Mouse (Mus musculus): ENCODE measurements around the gene Adgrf5. TPM values are rescaled to one million over a fixed set of nuclear protein-coding genes. Genes with fewer than 3 reads are reported as not detected.
"Not testable (repeated sequence)": the region's sequence is repeated elsewhere in the genome, so short reads cannot be mapped to it uniquely, and the experiment has no call there.

Gene Adgrf5
- total RNA-seq, 2 experiments from 2014 or later = 207 to 259 TPM

GRCm38 (mm10) chr17:43434485-43434884, 74.2 kb downstream of the Adgrf5 start:
- no peak for DNase-seq (ENCODE audit: low spot score)
- intact Hi-C loops (cut with DNase I) = loop anchor here (2.0 kb wide), 1 partner anchor 22 kb away; no protein-coding TSS in a partner anchor

DNA sequence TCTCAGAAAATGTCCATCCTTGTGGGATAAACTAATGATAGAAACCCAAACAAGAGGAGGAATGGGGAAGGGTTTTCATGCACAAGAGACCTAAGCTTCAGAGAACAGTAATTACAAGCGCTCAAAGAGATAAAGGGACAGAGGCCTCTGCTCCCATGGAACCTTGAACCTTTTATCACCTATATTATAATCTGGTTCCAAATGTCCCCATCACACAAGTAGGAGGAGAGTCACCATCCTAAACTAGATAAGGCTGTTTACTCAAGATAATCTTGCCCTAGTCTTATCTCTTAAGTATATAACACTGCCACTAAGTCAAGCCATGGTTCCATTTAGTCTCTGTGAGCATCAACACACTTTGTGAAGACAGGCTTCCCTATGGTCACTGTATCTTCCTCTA, 91.0 kb downstream of the Adgrf5 start:
- DNase-seq (ENCODE audit: low spot score) = no peak
- intact Hi-C loops (cut with DNase I) = no loop called here

- intact Hi-C loops (cut with DNase I) = loop anchor here (5.0 kb wide), 1 partner anchor 441 kb away; the partner anchor contains the start of gene Tnfrsf21
- peak; percentile 44 for DNase-seq (ENCODE audit: low spot score)
Measured at GRCm38 (mm10) chr17:43458598-43458997, 98.3 kb downstream of the Adgrf5 start.

- no peak for DNase-seq (ENCODE audit: low spot score)
- intact Hi-C loops (cut with DNase I) = loop anchor here (1.0 to 5.0 kb wide), 3 partner anchors 133 to 442 kb away; partner anchors contain the start of gene Tnfrsf21
Measured at GRCm38 (mm10) chr17:43459737-43460230, 99.5 kb downstream of the Adgrf5 start.

DNA sequence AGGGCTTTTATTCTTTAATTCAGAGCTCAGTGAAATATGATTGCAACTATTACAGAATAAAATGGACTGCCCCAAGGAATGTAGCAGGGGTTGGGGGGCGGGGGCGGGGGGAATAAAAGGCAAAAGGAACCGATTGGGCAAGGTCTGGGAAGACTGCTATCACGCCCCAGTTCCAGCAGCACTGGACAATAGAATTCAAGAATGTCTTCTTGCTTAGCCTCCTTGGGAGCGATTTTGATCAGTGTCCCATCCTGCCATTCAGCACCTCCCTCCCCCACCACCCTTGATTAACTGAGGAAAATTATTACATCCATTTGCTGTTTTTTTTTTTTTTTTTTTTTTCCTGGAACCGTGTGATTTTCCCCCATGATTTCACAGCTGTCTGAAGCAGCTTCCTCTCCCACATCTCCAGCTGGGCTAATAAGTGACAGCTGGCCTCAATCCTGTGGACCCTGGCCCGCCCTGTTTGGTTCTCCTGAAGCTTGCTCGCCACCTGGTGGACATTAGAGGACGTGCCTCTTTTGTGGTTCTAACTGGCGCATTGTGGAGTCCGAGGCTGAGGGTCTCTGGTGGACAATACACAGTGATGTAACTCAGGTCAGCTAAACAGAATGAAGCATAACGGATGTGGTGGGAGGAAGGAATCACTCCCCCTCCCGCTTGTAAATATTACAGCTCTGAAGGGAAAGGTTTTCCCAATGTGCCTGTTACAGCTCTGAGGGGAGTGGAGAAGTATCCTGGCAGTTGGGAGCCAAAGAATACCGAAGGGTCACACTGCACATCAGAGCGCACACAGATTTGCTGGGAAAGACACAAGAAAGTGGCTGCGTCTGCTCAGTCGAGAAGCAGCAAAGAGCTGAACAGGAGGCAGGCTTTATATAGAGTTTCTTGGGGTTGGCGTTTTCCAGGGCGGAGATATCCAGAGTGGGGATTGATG, 100.3 kb downstream of the Adgrf5 start:
- intact Hi-C loops (cut with DNase I) = loop anchor here (1.0 kb wide), 2 partner anchors 134 to 195 kb away; no protein-coding TSS in a partner anchor
- peak; percentile 50 for DNase-seq (ENCODE audit: low spot score)

DNA sequence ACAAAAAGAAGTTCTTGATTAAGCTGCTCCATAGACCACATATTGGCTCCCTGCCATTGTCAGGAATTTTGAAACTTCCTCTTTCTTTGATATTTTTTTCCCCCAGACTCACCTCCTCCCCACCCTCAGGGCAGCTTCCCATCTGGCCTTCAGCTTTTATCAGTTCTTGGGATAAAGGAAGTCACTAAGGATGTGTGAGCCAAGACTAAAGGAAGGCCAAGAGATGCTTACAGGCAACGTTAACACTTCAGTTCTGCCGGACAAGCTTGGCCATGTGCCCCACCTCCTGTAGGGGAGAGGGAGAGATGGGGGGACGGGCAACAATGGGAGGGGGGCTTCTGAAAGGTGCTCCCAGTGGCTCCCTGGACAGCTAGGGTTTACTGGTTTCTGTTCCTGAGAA, 109.8 kb downstream of the Adgrf5 start:
- no peak for DNase-seq (ENCODE audit: low spot score)
- intact Hi-C loops (cut with DNase I) = no loop called here

DNA sequence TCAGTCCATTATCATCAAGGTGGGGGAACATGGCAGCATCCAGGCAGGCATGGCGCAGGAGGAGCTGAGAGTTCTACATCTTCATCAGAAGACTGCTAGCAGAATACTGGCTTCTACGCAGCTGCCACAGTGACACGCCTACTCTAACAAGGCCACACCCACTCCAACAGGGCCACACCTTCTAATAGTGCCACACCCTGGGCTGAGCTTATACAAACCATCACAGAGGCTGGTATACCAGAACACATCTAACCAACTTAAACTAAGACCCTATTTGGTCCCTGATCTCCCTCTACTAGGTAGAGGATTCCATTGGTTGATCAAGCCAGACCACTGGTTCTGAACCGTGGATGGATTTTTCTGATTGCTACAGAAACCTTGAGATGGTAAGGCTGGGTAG, 112.3 kb downstream of the Adgrf5 start:
- intact Hi-C loops (cut with DNase I) = no loop called here
- no peak for DNase-seq (ENCODE audit: low spot score)

DNA sequence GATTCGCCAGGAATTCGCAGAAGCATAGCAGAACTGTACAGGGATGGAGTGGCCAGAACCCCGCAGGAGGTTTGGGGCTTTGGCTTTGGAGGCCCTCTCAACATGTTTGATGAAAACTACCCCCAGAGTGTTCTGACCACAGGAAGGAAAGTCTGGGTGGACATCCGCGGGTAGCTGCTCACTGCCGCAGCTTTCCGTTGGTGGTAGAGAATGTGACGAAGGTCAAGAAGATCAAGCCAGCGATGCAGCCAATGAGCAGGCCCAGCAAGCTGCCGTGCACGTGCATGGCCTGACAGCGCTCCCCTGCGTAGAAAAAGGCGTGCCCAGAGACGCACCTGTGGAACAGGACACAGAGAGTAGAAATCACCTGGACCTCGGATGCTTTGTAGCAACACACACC, 114.5 kb downstream of the Adgrf5 start:
- intact Hi-C loops (cut with DNase I) = no loop called here
- no peak for DNase-seq (ENCODE audit: low spot score)

DNA sequence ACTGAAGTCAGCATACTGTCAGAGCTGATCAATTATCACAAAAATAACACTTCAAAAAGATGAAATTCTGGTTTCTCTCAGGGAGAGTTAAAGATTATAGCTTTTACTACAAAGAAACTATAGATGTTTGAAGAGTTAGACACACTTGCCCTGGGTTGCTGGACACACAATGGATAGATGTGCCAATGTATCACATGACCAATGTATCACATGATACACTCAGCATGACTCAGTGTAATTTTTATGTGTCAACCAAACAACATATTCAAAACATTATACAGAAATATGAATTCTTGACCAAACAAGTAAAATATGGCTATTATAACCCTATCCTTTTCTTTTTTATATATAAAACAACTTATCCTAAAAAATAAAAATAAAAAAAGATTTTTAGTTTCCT, 117.4 kb downstream of the Adgrf5 start:
- no peak for DNase-seq (ENCODE audit: low spot score)
- intact Hi-C loops (cut with DNase I) = no loop called here

- intact Hi-C loops (cut with DNase I) = no loop called here
- DNase-seq (ENCODE audit: low spot score) = no peak
Measured at GRCm38 (mm10) chr17:43485982-43486381, 125.7 kb downstream of the Adgrf5 start.

DNA sequence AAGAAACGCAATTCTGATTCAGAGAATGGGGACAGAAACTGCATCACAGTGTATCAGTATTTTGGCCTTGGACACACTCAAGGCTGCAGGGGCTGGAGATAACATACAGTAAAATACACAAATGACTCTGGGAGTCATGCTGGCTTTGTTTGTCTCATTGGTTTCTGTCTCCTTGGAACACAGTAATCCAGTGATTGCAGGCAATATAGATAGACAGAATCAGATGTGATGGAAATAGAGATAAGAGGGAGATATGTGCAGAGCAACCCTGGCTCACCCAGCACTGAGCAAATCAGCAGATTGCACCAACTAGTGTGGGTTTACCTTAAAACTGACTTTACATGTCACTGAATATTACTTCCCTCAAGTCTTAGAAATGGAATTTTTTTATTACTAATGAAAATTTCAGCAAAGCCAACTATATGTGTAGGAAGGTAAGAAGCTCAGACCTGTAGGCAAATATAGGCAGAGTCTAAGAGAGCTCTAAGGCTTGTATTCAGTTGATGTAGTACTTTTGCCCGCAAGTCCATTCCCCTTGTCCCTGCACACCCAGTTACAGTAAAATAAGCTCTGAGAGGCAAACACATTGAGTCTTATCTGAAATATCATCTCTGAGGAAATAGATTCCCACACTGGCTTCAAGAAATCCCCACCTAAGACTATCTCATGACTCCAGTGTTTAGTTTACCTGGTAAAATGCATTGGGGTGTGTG, 128.3 kb downstream of the Adgrf5 start:
- no peak for DNase-seq (ENCODE audit: low spot score)
- intact Hi-C loops (cut with DNase I) = no loop called here

GRCm38 (mm10) chr17:43490371-43490770, 130.1 kb downstream of the Adgrf5 start:
- intact Hi-C loops (cut with DNase I); DNase-seq (ENCODE audit: low spot score): not testable (repeated sequence)

GRCm38 (mm10) chr17:43495502-43495901, 135.3 kb downstream of the Adgrf5 start:
- no peak for DNase-seq (ENCODE audit: low spot score)

DNA sequence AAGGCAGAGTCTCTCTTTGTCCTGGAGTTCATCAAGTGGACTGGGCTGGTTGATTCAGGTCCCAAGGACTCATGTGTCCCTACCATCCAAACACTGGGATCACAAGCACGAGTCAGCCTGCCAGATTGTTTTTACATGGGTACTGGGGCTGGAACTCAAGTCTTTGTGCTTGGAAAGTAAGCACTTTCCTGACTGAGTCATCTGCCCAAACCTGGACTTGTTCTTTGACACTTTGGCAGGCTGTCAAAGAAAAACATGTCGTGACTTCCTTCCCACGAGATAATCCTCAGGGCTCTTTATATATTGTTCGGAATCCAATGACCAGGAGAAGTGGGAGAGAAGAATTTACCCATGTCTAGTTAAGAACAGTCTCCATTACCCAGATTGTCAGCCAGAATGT, 137.3 kb downstream of the Adgrf5 start:
- intact Hi-C loops (cut with DNase I) = no loop called here
- DNase-seq (ENCODE audit: low spot score) = no peak

More at GRCm38 (mm10) chr17:43495502-43495901, 135.3 kb downstream of the Adgrf5 start:
- intact Hi-C loops (cut with DNase I) = no loop called here

DNA sequence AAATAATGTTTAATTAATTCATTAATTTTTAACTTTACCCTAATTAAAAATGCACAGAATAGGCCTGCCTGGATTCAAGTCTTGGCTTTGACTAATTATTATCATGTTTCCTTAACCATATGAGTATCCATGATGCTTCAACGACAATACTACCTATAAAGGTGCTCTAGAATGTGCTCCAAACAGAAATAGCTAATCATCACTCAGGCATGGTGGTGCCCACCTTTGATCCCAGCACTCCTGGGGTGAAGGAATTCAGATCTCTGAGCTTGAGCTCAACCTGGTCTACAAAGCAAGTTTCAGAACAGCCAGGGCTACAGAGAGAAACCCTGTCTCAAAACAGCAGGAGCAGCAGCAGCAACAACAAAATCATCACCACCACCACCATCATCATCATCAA, 140.3 kb downstream of the Adgrf5 start:
- intact Hi-C loops (cut with DNase I) = no loop called here
- no peak for DNase-seq (ENCODE audit: low spot score)

DNA sequence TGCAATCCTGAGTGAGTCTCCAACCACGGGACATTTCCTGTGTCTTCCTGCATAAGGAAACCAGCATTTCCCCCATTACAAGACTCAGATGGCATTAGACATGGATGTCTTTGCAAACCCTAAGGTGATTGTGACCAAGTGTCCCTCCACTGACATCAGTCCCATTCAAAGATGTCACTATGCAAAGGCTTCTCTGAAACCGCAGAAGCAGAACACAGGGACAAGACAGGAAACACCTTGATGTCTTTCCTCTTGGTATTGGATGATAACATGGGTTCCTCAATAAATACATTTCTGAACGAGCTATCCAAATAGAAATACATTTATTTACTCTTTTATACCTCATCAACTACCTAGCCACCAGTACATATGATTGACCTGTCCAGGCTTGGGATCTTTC, 141.0 kb downstream of the Adgrf5 start:
- intact Hi-C loops (cut with DNase I) = no loop called here
- DNase-seq (ENCODE audit: low spot score) = no peak

GRCm38 (mm10) chr17:43501631-43502030, 141.4 kb downstream of the Adgrf5 start:
- intact Hi-C loops (cut with DNase I) = no loop called here
- DNase-seq (ENCODE audit: low spot score) = no peak

- no peak for DNase-seq (ENCODE audit: low spot score)
- intact Hi-C loops (cut with DNase I) = no loop called here
Measured at GRCm38 (mm10) chr17:43502592-43502991, 142.3 kb downstream of the Adgrf5 start, which contains the start of gene Mep1a. Gene Mep1a, minus strand, starts transcription at chr17:43502812.

DNA sequence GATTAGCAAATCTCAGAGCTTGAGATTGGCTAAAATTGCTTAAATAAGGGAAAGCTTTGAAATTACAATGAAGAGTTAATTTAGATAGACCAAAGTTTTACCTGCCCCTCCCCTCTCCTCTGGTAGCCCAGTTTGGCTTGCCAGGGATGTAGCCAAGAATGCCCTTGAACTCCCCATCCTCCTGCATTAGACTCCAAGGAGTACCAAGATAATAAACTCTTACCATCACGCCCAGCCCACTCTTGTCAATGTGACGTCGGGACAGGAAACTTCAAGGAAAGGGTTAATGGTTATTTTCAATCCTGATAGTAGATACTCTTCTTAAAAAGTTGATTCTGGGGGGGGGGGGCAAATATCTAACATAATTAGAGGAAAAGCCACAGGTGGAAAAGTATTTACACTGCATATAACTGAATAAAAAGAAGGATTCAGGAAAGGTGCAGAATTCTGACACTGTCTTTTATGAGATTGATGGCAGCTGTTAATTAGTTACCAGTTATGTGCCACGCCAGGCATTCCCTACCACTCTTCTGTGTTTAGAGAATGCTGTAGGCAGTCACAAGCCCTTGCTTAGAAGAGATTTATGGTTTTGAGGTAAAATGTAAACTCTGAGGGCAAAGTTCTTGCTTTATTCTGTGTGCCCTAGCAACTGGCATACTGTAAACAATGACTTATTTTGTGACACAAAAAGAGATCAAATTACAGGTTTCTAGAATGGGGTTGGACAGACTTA, 143.8 kb downstream of the Adgrf5 start:
- intact Hi-C loops (cut with DNase I) = no loop called here
- DNase-seq (ENCODE audit: low spot score) = no peak

- intact Hi-C loops (cut with DNase I) = no loop called here
- DNase-seq (ENCODE audit: low spot score) = no peak
Measured at GRCm38 (mm10) chr17:43504594-43504934, 144.3 kb downstream of the Adgrf5 start.
